Mouse (Mus musculus): Measurements from ENCODE around the gene Rdh8. TPM values are rescaled to one million over a fixed set of nuclear protein-coding genes. Genes with fewer than 3 reads are reported as not detected.

The Rdh8 gene
- polyA plus RNA-seq (2012; rRNA removed): not detected in 2 replicates

GRCm38 (mm10) chr9:20818236-20818635 is at the start of gene Rdh8:
Rdh8 (plus strand) TSS chr9:20818503.
- Histone ChIP-seq H3K4me3 (ENCODE audit: control insufficient read depth, insufficient read depth, low read length) (no peak within 1 kb of the TSS), H3K4me1 (replicated peaks; ENCODE audit: control insufficient read depth, insufficient read depth, low read length) (no peaks in the 10 kb centered on the region), H3K27me3 (ENCODE audit: control insufficient read depth, insufficient read depth, low read length) (no peaks in the 10 kb centered on the region; the same call in 1 of the 2 replicates), H3K36me3 (ENCODE audit: control insufficient read depth, insufficient read depth, low read length) (no peaks in the 10 kb centered on the region), H3K27ac (ENCODE audit: control insufficient read depth, insufficient read depth, low read length) (no peak within 1 kb of the TSS)
- TF ChIP-seq POLR2A (IDR thresholded peaks at IDR 0.05; ENCODE audit: control insufficient read depth, extremely low read depth, insufficient read depth, low read length, poor library complexity) (no peak), CTCF (IDR thresholded peaks at IDR 0.05; ENCODE audit: borderline replicate concordance, control insufficient read depth, extremely low read depth, insufficient read depth, low read length, poor library complexity) (no peak)
- 92% methylated on average over 6 of the region's 6 CpGs for WGBS
- DNase-seq: no peak

GRCm38 (mm10) chr9:20781286-20781685 is 37.0 kb upstream of the Rdh8 start:
- no peak for DNase-seq
- WGBS: 86% methylated on average over 3 of the region's 3 CpGs
- no peak overlapping the region for H3K27ac ChIP-seq (ENCODE audit: control insufficient read depth, insufficient read depth, low read length)

GRCm38 (mm10) chr9:20785055-20785454 is 33.2 kb upstream of the Rdh8 start:
- WGBS: 89% methylated on average over 6 of the region's 6 CpGs
- no peak overlapping the region for H3K27ac ChIP-seq (ENCODE audit: control insufficient read depth, insufficient read depth, low read length)
- TF ChIP-seq POLR2A (IDR thresholded peaks at IDR 0.05; ENCODE audit: control insufficient read depth, extremely low read depth, insufficient read depth, low read length, poor library complexity) (no peak), CTCF (IDR thresholded peaks at IDR 0.05; ENCODE audit: borderline replicate concordance, control insufficient read depth, extremely low read depth, insufficient read depth, low read length, poor library complexity) (no peak)

More at GRCm38 (mm10) chr9:20781286-20781685, 37.0 kb upstream of the Rdh8 start:
- H3K4me3 ChIP-seq (ENCODE audit: control insufficient read depth, insufficient read depth, low read length): no peak overlapping the region
- TF ChIP-seq POLR2A (IDR thresholded peaks at IDR 0.05; ENCODE audit: control insufficient read depth, extremely low read depth, insufficient read depth, low read length, poor library complexity): no peak
- no peak for TF ChIP-seq CTCF (IDR thresholded peaks at IDR 0.05; ENCODE audit: borderline replicate concordance, control insufficient read depth, extremely low read depth, insufficient read depth, low read length, poor library complexity)
- no peaks in the 10 kb centered on the region for H3K36me3 ChIP-seq (ENCODE audit: control insufficient read depth, insufficient read depth, low read length)
- no peaks in the 10 kb centered on the region for H3K4me1 ChIP-seq (replicated peaks; ENCODE audit: control insufficient read depth, insufficient read depth, low read length)
- no peaks in the 10 kb centered on the region for H3K27me3 ChIP-seq (ENCODE audit: control insufficient read depth, insufficient read depth, low read length)

GRCm38 (mm10) chr9:20787992-20788391 is 30.3 kb upstream of the Rdh8 start:
- no peak overlapping the region for H3K27ac ChIP-seq (ENCODE audit: control insufficient read depth, insufficient read depth, low read length)
- no peak for DNase-seq
- no peaks in the 10 kb centered on the region for H3K36me3 ChIP-seq (ENCODE audit: control insufficient read depth, insufficient read depth, low read length)
- H3K27me3 ChIP-seq (ENCODE audit: control insufficient read depth, insufficient read depth, low read length): no peaks in the 10 kb centered on the region
- no peak overlapping the region for H3K4me3 ChIP-seq (ENCODE audit: control insufficient read depth, insufficient read depth, low read length)
- TF ChIP-seq CTCF (IDR thresholded peaks at IDR 0.05; ENCODE audit: borderline replicate concordance, control insufficient read depth, extremely low read depth, insufficient read depth, low read length, poor library complexity) (no peak), POLR2A (IDR thresholded peaks at IDR 0.05; ENCODE audit: control insufficient read depth, extremely low read depth, insufficient read depth, low read length, poor library complexity) (no peak)
- no peaks in the 10 kb centered on the region for H3K4me1 ChIP-seq (replicated peaks; ENCODE audit: control insufficient read depth, insufficient read depth, low read length)
- 85% methylated on average over 8 of the region's 8 CpGs for WGBS

More at GRCm38 (mm10) chr9:20785055-20785454, 33.2 kb upstream of the Rdh8 start:
- Histone ChIP-seq H3K27me3 (ENCODE audit: control insufficient read depth, insufficient read depth, low read length) (no peaks in the 10 kb centered on the region), H3K4me1 (replicated peaks; ENCODE audit: control insufficient read depth, insufficient read depth, low read length) (no peaks in the 10 kb centered on the region), H3K36me3 (ENCODE audit: control insufficient read depth, insufficient read depth, low read length) (no peaks in the 10 kb centered on the region), H3K4me3 (ENCODE audit: control insufficient read depth, insufficient read depth, low read length) (no peak overlapping the region)
- no peak for DNase-seq

GRCm38 (mm10) chr9:20789651-20790050 is 28.7 kb upstream of the Rdh8 start:
- H3K36me3 ChIP-seq (ENCODE audit: control insufficient read depth, insufficient read depth, low read length): no peaks in the 10 kb centered on the region
- 76% methylated on average over 3 of the region's 4 CpGs for WGBS
- no peak for TF ChIP-seq POLR2A (IDR thresholded peaks at IDR 0.05; ENCODE audit: control insufficient read depth, extremely low read depth, insufficient read depth, low read length, poor library complexity)
- TF ChIP-seq CTCF (IDR thresholded peaks at IDR 0.05; ENCODE audit: borderline replicate concordance, control insufficient read depth, extremely low read depth, insufficient read depth, low read length, poor library complexity): no peak
- no peak overlapping the region for H3K27ac ChIP-seq (ENCODE audit: control insufficient read depth, insufficient read depth, low read length)
- no peaks in the 10 kb centered on the region for H3K27me3 ChIP-seq (ENCODE audit: control insufficient read depth, insufficient read depth, low read length)
- no peak overlapping the region for H3K4me3 ChIP-seq (ENCODE audit: control insufficient read depth, insufficient read depth, low read length)
- no peaks in the 10 kb centered on the region for H3K4me1 ChIP-seq (replicated peaks; ENCODE audit: control insufficient read depth, insufficient read depth, low read length)
- no peak for DNase-seq

GRCm38 (mm10) chr9:20790345-20790744 is 28.0 kb upstream of the Rdh8 start:
- H3K36me3 ChIP-seq (ENCODE audit: control insufficient read depth, insufficient read depth, low read length): no peaks in the 10 kb centered on the region
- 86% methylated on average over 3 of the region's 3 CpGs for WGBS

More at GRCm38 (mm10) chr9:20790345-20790744, 28.0 kb upstream of the Rdh8 start:
- Histone ChIP-seq H3K4me3 (ENCODE audit: control insufficient read depth, insufficient read depth, low read length) (no peak overlapping the region), H3K27ac (ENCODE audit: control insufficient read depth, insufficient read depth, low read length) (no peak overlapping the region), H3K27me3 (ENCODE audit: control insufficient read depth, insufficient read depth, low read length) (no peaks in the 10 kb centered on the region), H3K4me1 (replicated peaks; ENCODE audit: control insufficient read depth, insufficient read depth, low read length) (no peaks in the 10 kb centered on the region)
- TF ChIP-seq CTCF (IDR thresholded peaks at IDR 0.05; ENCODE audit: borderline replicate concordance, control insufficient read depth, extremely low read depth, insufficient read depth, low read length, poor library complexity): no peak
- TF ChIP-seq POLR2A (IDR thresholded peaks at IDR 0.05; ENCODE audit: control insufficient read depth, extremely low read depth, insufficient read depth, low read length, poor library complexity): no peak
- DNase-seq: no peak
